Comparison of ENCODE assay signal across 8 mouse cellular contexts in the genomic region with DNA sequence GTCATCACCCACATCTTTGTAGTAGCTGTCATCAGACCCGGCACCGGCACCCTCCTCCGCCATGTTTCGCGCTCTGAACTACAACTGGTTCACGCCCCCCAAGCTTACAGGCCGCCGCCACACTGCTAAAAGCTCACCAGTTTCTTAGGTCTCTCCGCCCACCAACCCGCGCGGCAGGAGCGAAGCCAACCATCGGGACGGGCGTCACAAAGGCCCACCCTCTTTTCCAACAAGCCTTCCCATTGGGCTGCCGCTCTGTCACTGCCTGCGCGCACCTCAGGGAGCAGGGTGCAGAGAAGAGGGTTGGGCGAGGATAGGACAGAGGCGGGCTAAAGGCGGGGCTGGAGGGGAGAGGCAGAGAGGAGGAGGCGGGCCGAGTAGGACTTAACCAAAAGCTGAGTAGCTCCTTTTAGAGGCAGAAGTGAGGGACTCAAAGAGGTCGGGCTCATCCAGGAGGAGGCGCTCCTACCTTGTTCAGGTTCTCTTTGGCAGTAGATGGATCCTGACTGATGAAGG. TPM values are rescaled to one million over a fixed set of nuclear protein-coding genes. Genes with fewer than 3 reads are reported as not detected.
DNase-seq lines count a peak whose midpoint lies in the region; ATAC-seq lines count a peak whose summit lies in the region.

A gene (minus strand): TSS at position 168 of the 516 bp plus-strand sequence.

- 0 out of 2 replicates have a peak, but pooled peaks cover 11% of the 10 kb centered on the region for H3K4me1 ChIP-seq in hindbrain, embryonic 15.5 days (replicated peaks)

- H3K4me2 ChIP-seq in hindbrain, embryonic 15.5 days = peak within 1 kb of the TSS; percentile 53

- peak within 1 kb of the TSS; percentile 39; the same call in 1 of the 2 replicates for H3K9ac ChIP-seq in hindbrain, embryonic 15.5 days

- ATAC-seq in hindbrain, embryonic 15.5 days (ENCODE audit: low FRiP score, low read depth) = peak; percentile 100

- peak; percentile 96 for DNase-seq in T-cell, adult 2 months (ENCODE audit: low spot score)
- peak; percentile 78 to 86 for DNase-seq in cerebellum, postnatal 36 days
- peak; percentile 88 to 93 for DNase-seq in frontal cortex, postnatal 36 days (ENCODE audit: low spot score in 2 of 2)
- peak; percentile 85 for DNase-seq in left cerebral cortex, adult 11 months (ENCODE audit: low spot score)
- DNase-seq in lung, postnatal 4 days = peak; percentile 93 to 97
- peak; percentile 81 for DNase-seq in retina, postnatal 7 days (ENCODE audit: low read depth, low spot score)
- DNase-seq in urinary bladder, adult 2 months (ENCODE audit: low spot score) = peak; percentile 70

- no peaks in the 10 kb centered on the region for H3K27me3 ChIP-seq in hindbrain, embryonic 15.5 days

- no peaks in the 10 kb centered on the region for H3K9me3 ChIP-seq in hindbrain, embryonic 15.5 days

- no peaks in the 10 kb centered on the region for H3K36me3 ChIP-seq in hindbrain, embryonic 15.5 days

- H3K27ac ChIP-seq in hindbrain, embryonic 15.5 days (replicated peaks) = peak within 1 kb of the TSS; percentile 62; the same call in 1 of the 2 replicates

- H3K4me3 ChIP-seq in hindbrain, embryonic 15.5 days = peak within 1 kb of the TSS; percentile 58

- WGBS in hindbrain, embryonic 15.5 days = 21% methylated on average over 26 of the region's 26 CpGs

RNA-seq across cellular contexts. Expression of the gene that starts here (rescaled TPM):
- 65.6 and 71.9 TPM in 2 replicates for polyA plus RNA-seq in hindbrain, embryonic 15.5 days (2015; fragmentation: Nextera tagmentation; extraction: Ambion mirVana)
- 19.7 and 24.8 TPM in 2 replicates for polyA plus RNA-seq in urinary bladder, adult 2 months (2012; rRNA removed)

Comparison
In these comparisons a context has a peak if more than half of its experiments do, and no peak if none do; other contexts are left out.
1. Peak in every context shown above with its lines: DNase-seq, ATAC-seq, H3K4me3 ChIP-seq and H3K27ac ChIP-seq.